Mouse (Mus musculus) cerebellum, postnatal 4 days (tissue): ENCODE data around the gene Sdr39u1.

ENCODE experiments used
- DNase-seq, 2 experiments: peaks; one replicate each; pipeline ENCODE4 v3.0.0; 2022; ENCODE audit warnings: low spot score in 2 of 2, mixed read lengths in 1 of 2

Sdr39u1 gene

GRCm38 (mm10) chr14:55884166-55884565, 15.9 kb downstream of the Sdr39u1 start, which contains the start of gene Cbln3:
Gene Cbln3, minus strand, starts transcription at chr14:55884392.
- peak in 1 of 2 experiments; percentile 76 for DNase-seq

GRCm38 (mm10) chr14:55883663-55884062, 16.4 kb downstream of the Sdr39u1 start:
- no peak for DNase-seq

GRCm38 (mm10) chr14:55883149-55883661, 16.9 kb downstream of the Sdr39u1 start:
- no peak for DNase-seq

- no peak for DNase-seq
Observed at GRCm38 (mm10) chr14:55882171-55882641, 17.9 kb downstream of the Sdr39u1 start.

- DNase-seq = no peak
Observed at GRCm38 (mm10) chr14:55880982-55881381, 19.1 kb downstream of the Sdr39u1 start.

GRCm38 (mm10) chr14:55879623-55880022, 20.5 kb downstream of the Sdr39u1 start:
- peak in 1 of 2 experiments; percentile 75 for DNase-seq

GRCm38 (mm10) chr14:55878316-55878940, 21.7 kb downstream of the Sdr39u1 start:
- DNase-seq = no peak

GRCm38 (mm10) chr14:55877469-55878315, 22.4 kb downstream of the Sdr39u1 start:
- DNase-seq = no peak

- DNase-seq = peak; percentile 77 to 89
Observed at GRCm38 (mm10) chr14:55873714-55874683, 26.1 kb downstream of the Sdr39u1 start.

GRCm38 (mm10) chr14:55873242-55873713, 26.8 kb downstream of the Sdr39u1 start:
- DNase-seq = no peak

- DNase-seq = no peak
Observed at GRCm38 (mm10) chr14:55872551-55872950, 27.5 kb downstream of the Sdr39u1 start.

GRCm38 (mm10) chr14:55872039-55872438, 28.1 kb downstream of the Sdr39u1 start:
- DNase-seq = no peak

GRCm38 (mm10) chr14:55869538-55869937, 30.6 kb downstream of the Sdr39u1 start:
- no peak for DNase-seq

GRCm38 (mm10) chr14:55868230-55869026, 31.7 kb downstream of the Sdr39u1 start:
- no peak for DNase-seq

GRCm38 (mm10) chr14:55866962-55867361, 33.1 kb downstream of the Sdr39u1 start:
- peak in 1 of 2 experiments; percentile 68 for DNase-seq

GRCm38 (mm10) chr14:55863773-55864172, 36.3 kb downstream of the Sdr39u1 start:
- DNase-seq = peak in 1 of 2 experiments; percentile 74

GRCm38 (mm10) chr14:55862970-55863369, 37.1 kb downstream of the Sdr39u1 start:
- DNase-seq = no peak

- no peak for DNase-seq
Observed at GRCm38 (mm10) chr14:55862186-55862585, 37.9 kb downstream of the Sdr39u1 start.

- DNase-seq = no peak
Observed at GRCm38 (mm10) chr14:55857588-55857987, 42.5 kb downstream of the Sdr39u1 start.

- no peak for DNase-seq
Observed at GRCm38 (mm10) chr14:55855101-55855561, 45.0 kb downstream of the Sdr39u1 start.
